Mouse (Mus musculus) intestine, embryonic 16.5 days (tissue): ENCODE measurements around the gene Dlg2. TPM values are rescaled to one million over a fixed set of nuclear protein-coding genes. Genes with fewer than 3 reads are reported as not detected.

Experiments
- ATAC-seq: fragments of 200-750 bp; cut with Nextera tagmentation; 2 replicates; pipeline ENCODE4 v1.8.0; 2017; ENCODE audit warnings: moderate TSS enrichment, moderate library complexity
- H3K27ac ChIP-seq: fragments of 300-500 bp; sonication (generic); 2 replicates; pipeline ENCODE4 v1.5.1; 2014; ENCODE audit warnings: mild to moderate bottlenecking, low read length
- H3K27me3 ChIP-seq: fragments of 300-500 bp; sonication (generic); replicated peaks from 2 replicates; pipeline ENCODE4 v1.6.1; 2014; ENCODE audit warnings: low read length, control low read depth, mixed read lengths; ENCODE audit not compliant: control insufficient read depth, insufficient read depth
- H3K36me3 ChIP-seq: fragments of 300-500 bp; sonication (generic); 2 replicates; pipeline ENCODE4 v1.6.1; 2014; ENCODE audit warnings: low read length, control low read depth; ENCODE audit not compliant: control insufficient read depth, insufficient read depth
- H3K4me1 ChIP-seq: fragments of 300-500 bp; sonication (generic); 2 replicates; pipeline ENCODE4 v1.6.1; 2014; ENCODE audit warnings: low read length, control low read depth, mixed read lengths; ENCODE audit not compliant: control insufficient read depth, insufficient read depth
- H3K4me2 ChIP-seq: fragments of 300-500 bp; sonication (generic); 2 replicates; pipeline ENCODE4 v1.6.1; 2014; ENCODE audit warnings: low read depth, low read length, control low read depth
- H3K4me3 ChIP-seq: fragments of 300-500 bp; sonication (generic); 2 replicates; pipeline ENCODE4 v1.5.1; 2014; ENCODE audit warnings: mild to moderate bottlenecking, low read length
- H3K9ac ChIP-seq: fragments of 300-500 bp; sonication (generic); 2 replicates; pipeline ENCODE4 v1.6.1; 2014; ENCODE audit warnings: low read depth, low read length
- H3K9me3 ChIP-seq: fragments of 300-500 bp; sonication (generic); 2 replicates; pipeline ENCODE4 v1.6.1; 2016; ENCODE audit warnings: low read length, control low read depth; ENCODE audit not compliant: control insufficient read depth
- WGBS: fragments of 180-500 bp; shearing (Covaris S2); extraction: QIAGEN DNeasy Blood & Tissue Kit; methylation state at CpG from one replicate; pipeline ENCODE4 v1.1.7; 2014; 5-methylcytosine and 5-hydroxymethylcytosine counted together
- polyA plus RNA-seq: library from polyadenylated mRNA; unstranded; fragments of >200 nt; fragmentation: Nextera tagmentation; extraction: Ambion mirVana; gene quantifications from 2 replicates; pipeline ENCODE4 v1.2.1, GENCODE M21; 2015

Gene Dlg2
- polyA plus RNA-seq, 1 experiment from 2014 or later, result 3.9 TPM

- Histone ChIP-seq H3K36me3 (no peaks in the 10 kb centered on the region), H3K9ac (no peak overlapping the region), H3K4me2 (no peak overlapping the region), H3K4me3 (no peak overlapping the region), H3K4me1 (no peaks in the 10 kb centered on the region), H3K27ac (no peak overlapping the region), H3K9me3 (no peaks in the 10 kb centered on the region), H3K27me3 (no peaks in the 10 kb centered on the region)
- ATAC-seq, result no peak
- WGBS, result 73% methylated on average over 5 of the region's 5 CpGs
Observed at GRCm38 (mm10) chr7:92333220-92333898, 1856.9 kb downstream of the Dlg2 start.

- H3K9ac ChIP-seq, result no peak overlapping the region
- H3K36me3 ChIP-seq, result no peaks in the 10 kb centered on the region
- no peak overlapping the region for H3K27ac ChIP-seq
- no peaks in the 10 kb centered on the region for H3K9me3 ChIP-seq
- H3K4me1 ChIP-seq, result no peaks in the 10 kb centered on the region
- H3K27me3 ChIP-seq, result no peaks in the 10 kb centered on the region
- no peak overlapping the region for H3K4me2 ChIP-seq
- no peak overlapping the region for H3K4me3 ChIP-seq
- no peak for ATAC-seq
- WGBS, result 78% methylated on average over 3 of the region's 3 CpGs
Observed at GRCm38 (mm10) chr7:92356542-92356941, 1880.1 kb downstream of the Dlg2 start.

DNA sequence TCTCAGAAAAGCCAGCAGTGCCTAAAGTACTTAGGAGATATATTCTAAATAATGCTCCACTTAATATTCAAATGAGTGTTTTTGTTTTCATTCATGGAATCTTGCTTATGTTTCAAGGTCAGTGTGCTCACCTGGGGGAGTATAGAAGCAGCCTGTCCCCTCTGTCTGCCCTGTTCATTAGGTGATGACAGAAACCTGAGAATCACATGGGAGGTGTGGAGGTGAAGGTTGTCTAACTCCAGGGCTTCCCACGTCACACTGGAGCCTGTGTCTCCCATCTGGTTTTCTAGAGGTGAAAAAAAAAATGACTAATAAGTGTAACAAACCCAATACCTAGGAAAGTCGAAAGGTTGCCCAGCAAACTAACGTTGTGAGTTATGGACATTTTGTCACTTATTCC is 1886.9 kb downstream of the Dlg2 start:
- no peak overlapping the region for H3K27ac ChIP-seq
- H3K27me3 ChIP-seq, result no peaks in the 10 kb centered on the region
- ATAC-seq, result no peak
- no peak overlapping the region for H3K4me2 ChIP-seq
- WGBS, result 78% methylated on average over 3 of the region's 3 CpGs
- no peak overlapping the region for H3K4me3 ChIP-seq
- H3K36me3 ChIP-seq, result no peaks in the 10 kb centered on the region
- H3K9ac ChIP-seq, result no peak overlapping the region
- H3K4me1 ChIP-seq, result no peaks in the 10 kb centered on the region
- H3K9me3 ChIP-seq, result no peaks in the 10 kb centered on the region

GRCm38 (mm10) chr7:92363800-92364199 is 1887.3 kb downstream of the Dlg2 start:
- Histone ChIP-seq H3K4me3 (no peak overlapping the region), H3K9me3 (no peaks in the 10 kb centered on the region), H3K4me2 (no peak overlapping the region), H3K27me3 (no peaks in the 10 kb centered on the region), H3K9ac (no peak overlapping the region), H3K4me1 (no peaks in the 10 kb centered on the region), H3K27ac (no peak overlapping the region), H3K36me3 (no peaks in the 10 kb centered on the region)
- ATAC-seq, result no peak
- 86% methylated on average over 4 of the region's 4 CpGs for WGBS

DNA sequence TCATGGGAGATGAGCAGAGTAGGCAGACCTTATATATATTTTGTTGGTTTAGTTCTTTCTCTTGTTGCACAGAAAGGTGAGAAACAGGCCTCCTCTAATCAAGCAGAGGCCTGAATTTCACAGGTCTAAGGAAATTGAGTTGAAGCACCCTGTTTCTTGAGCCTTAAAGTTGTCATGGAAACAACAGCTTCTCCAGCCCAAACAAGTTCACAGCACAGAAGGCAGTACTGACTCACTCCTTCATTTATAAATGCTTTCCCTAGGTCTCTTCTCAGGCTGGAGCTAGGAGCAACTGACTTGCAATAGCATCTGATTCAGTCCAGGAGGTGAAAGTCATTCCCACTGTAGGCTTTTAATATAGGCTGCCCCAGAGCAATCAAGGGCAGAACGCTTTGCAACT is 1890.6 kb downstream of the Dlg2 start:
- WGBS, result 90% methylated on average over 1 of the region's 1 CpGs
- H3K36me3 ChIP-seq, result no peaks in the 10 kb centered on the region

DNA sequence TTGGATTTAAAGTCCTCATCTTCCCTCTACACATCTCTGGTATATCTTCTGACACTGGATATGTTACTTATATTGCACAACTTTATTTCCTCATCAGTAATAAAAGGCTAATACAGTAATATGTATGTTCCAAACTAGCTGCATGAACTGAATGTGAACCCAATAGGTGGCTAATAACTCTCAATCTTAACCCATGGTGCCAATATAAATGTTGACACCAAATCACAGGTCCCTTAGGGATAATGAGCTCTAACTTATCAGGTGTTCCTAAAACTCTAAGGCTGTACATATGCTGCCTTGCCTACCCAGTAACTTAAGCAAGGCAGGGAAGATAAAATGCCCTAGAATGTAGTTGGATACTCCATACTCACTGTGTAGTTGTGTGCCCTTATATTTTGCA is 1894.0 kb downstream of the Dlg2 start:
- ATAC-seq, result no peak
- Histone ChIP-seq H3K36me3 (no peaks in the 10 kb centered on the region), H3K27me3 (no peaks in the 10 kb centered on the region), H3K9me3 (no peaks in the 10 kb centered on the region), H3K4me2 (no peak overlapping the region), H3K27ac (no peak overlapping the region), H3K4me1 (no peaks in the 10 kb centered on the region), H3K9ac (no peak overlapping the region), H3K4me3 (no peak overlapping the region)

More for the DNA sequence above, 1890.6 kb downstream of the Dlg2 start:
- Histone ChIP-seq H3K9me3 (no peaks in the 10 kb centered on the region), H3K4me2 (no peak overlapping the region), H3K27ac (no peak overlapping the region), H3K4me3 (no peak overlapping the region), H3K4me1 (no peaks in the 10 kb centered on the region), H3K27me3 (no peaks in the 10 kb centered on the region), H3K9ac (no peak overlapping the region)
- no peak for ATAC-seq

DNA sequence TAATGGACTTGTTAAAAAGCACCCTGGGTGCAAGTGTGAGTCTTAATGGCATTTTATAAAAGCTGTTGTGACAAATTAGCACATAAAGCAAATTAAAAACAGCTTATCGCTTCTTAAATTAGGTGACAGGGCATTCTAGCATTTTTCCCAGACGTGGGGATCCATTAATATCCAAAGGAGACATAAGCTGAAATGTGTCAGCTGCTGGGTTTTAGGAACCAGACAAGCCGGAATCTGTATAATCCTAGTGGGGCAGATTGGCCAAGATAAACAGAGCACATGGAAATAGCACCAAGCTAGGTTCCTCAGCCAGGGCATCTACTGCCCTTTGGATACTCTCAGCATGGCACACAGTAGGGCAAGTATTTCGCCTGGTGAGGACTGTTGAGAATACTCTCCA is 1895.2 kb downstream of the Dlg2 start:
- Histone ChIP-seq H3K9ac (no peak overlapping the region), H3K9me3 (no peaks in the 10 kb centered on the region), H3K4me1 (no peaks in the 10 kb centered on the region), H3K27me3 (no peaks in the 10 kb centered on the region), H3K27ac (no peak overlapping the region), H3K4me2 (no peak overlapping the region), H3K4me3 (no peak overlapping the region), H3K36me3 (no peaks in the 10 kb centered on the region)
- no peak for ATAC-seq
- 69% methylated on average over 4 of the region's 4 CpGs for WGBS

DNA sequence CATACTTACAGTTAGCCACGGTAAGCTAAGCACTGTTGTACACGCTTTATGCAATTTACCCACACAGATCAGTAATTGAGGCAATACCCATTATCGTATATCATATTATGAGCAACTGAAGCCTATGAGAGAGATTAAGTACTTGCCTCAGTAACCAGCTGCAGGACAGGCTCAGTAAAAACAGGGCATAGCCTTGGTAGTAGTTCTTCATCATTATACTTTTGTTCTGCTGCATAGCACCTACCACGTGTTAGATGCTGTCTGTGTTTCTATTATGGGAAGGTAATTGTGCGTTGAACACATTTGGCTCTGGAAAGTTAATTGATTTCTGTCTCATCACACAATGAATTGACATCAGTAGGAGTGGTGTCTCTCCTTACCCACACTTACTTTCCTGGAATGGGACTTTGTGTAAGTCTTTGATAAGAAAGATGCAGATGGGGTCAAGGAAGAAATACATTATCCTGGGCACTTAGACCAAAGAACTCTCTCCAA is 1897.4 kb downstream of the Dlg2 start:
- H3K36me3 ChIP-seq, result no peaks in the 10 kb centered on the region
- H3K4me2 ChIP-seq, result no peak overlapping the region
- H3K9ac ChIP-seq, result no peak overlapping the region
- no peak overlapping the region for H3K4me3 ChIP-seq
- H3K27ac ChIP-seq, result no peak overlapping the region
- no peaks in the 10 kb centered on the region for H3K4me1 ChIP-seq
- H3K9me3 ChIP-seq, result no peaks in the 10 kb centered on the region
- no peaks in the 10 kb centered on the region for H3K27me3 ChIP-seq
- no peak for ATAC-seq
- 80% methylated on average over 5 of the region's 5 CpGs for WGBS

DNA sequence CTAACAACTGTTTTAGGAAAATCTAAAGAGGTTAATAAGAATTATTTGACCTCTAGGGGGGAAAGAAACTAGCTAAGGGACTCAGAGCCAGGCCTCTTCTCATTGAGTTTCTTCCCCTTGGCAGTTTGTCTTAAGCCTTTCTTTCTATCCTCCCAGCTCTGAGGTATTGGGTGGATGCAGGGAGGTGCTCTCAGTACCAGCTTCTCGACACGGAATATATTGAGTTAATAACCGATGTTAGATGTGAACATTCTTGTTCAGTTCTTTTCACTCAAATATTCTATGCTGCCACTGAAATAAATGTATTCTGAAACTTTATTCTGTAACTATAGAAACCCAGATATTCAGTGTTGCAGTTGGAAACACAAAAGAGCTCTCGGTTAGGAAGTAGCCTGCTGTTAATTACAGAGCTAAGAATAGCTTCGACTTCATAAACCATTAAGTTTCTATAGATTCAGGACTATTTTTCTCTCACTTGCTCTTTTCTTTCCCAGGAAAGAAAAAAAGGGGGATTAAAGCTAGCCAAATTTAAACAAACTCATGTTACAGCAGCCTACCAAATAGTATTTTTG is 1907.5 kb downstream of the Dlg2 start:
- no peak overlapping the region for H3K4me3 ChIP-seq
- H3K27me3 ChIP-seq, result no peaks in the 10 kb centered on the region
- WGBS, result 74% methylated on average over 5 of the region's 5 CpGs
- ATAC-seq, result no peak
- no peaks in the 10 kb centered on the region for H3K9me3 ChIP-seq
- H3K9ac ChIP-seq, result no peak overlapping the region
- H3K36me3 ChIP-seq, result no peaks in the 10 kb centered on the region
- no peak overlapping the region for H3K27ac ChIP-seq
- H3K4me1 ChIP-seq, result no peaks in the 10 kb centered on the region
- H3K4me2 ChIP-seq, result no peak overlapping the region
